Mouse (Mus musculus): ENCODE results near the gene Olfr968. TPM values are rescaled to one million over a fixed set of nuclear protein-coding genes. Genes with fewer than 3 reads are reported as not detected.

The Olfr968 gene
- not detected in 2 replicates for polyA plus RNA-seq (2015; fragmentation: Nextera tagmentation; extraction: Ambion mirVana)

- no peaks in the 10 kb centered on the region for H3K27me3 ChIP-seq
- WGBS = 86% methylated on average over 1 of the region's 1 CpGs
- ATAC-seq (replicated peaks) = no peak
- H3K9me3 ChIP-seq = no peaks in the 10 kb centered on the region
- no peaks in the 10 kb centered on the region for H3K4me1 ChIP-seq
- H3K36me3 ChIP-seq = no peaks in the 10 kb centered on the region
- H3K27ac ChIP-seq (replicated peaks) = no peak within 1 kb of the TSS
- no peak within 1 kb of the TSS for H3K9ac ChIP-seq (replicated peaks)
- no peak within 1 kb of the TSS for H3K4me2 ChIP-seq (replicated peaks)
- no peak within 1 kb of the TSS for H3K4me3 ChIP-seq
These were observed at the start of gene Olfr968 for GRCm38 (mm10) chr9:39783153-39783552. Olfr968 (minus strand) TSS chr9:39783253.

GRCm38 (mm10) chr9:39808560-39808959 lies 25.5 kb upstream of the Olfr968 start, which contains the start of gene Olfr970:
Olfr970 (plus strand) TSS chr9:39808860.
- Histone ChIP-seq H3K9me3 (no peaks in the 10 kb centered on the region), H3K9ac (replicated peaks) (no peak within 1 kb of the TSS), H3K27ac (replicated peaks) (no peak within 1 kb of the TSS), H3K36me3 (no peaks in the 10 kb centered on the region), H3K4me1 (no peaks in the 10 kb centered on the region), H3K27me3 (no peaks in the 10 kb centered on the region), H3K4me2 (replicated peaks) (no peak within 1 kb of the TSS), H3K4me3 (no peak within 1 kb of the TSS)
- 75% methylated on average over 4 of the region's 4 CpGs for WGBS
- ATAC-seq (replicated peaks) = no peak

- 81% methylated on average over 2 of the region's 2 CpGs for WGBS
- Histone ChIP-seq H3K4me1 (no peaks in the 10 kb centered on the region), H3K36me3 (no peaks in the 10 kb centered on the region), H3K4me2 (replicated peaks) (no peak within 1 kb of the TSS), H3K27me3 (no peaks in the 10 kb centered on the region), H3K9me3 (no peaks in the 10 kb centered on the region), H3K4me3 (no peak within 1 kb of the TSS), H3K27ac (replicated peaks) (no peak within 1 kb of the TSS), H3K9ac (replicated peaks) (no peak within 1 kb of the TSS)
- no peak for ATAC-seq (replicated peaks)
These were observed 7.5 kb upstream of the Olfr968 start, which contains the start of gene Olfr969 for GRCm38 (mm10) chr9:39790558-39790957. Olfr969 (plus strand) TSS chr9:39790945.

GRCm38 (mm10) chr9:39746428-39746827 lies 36.6 kb downstream of the Olfr968 start:
- Histone ChIP-seq H3K4me1 (no peaks in the 10 kb centered on the region), H3K27ac (replicated peaks) (no peak overlapping the region), H3K4me3 (no peak overlapping the region), H3K4me2 (replicated peaks) (no peak overlapping the region), H3K9ac (replicated peaks) (no peak overlapping the region), H3K9me3 (no peaks in the 10 kb centered on the region), H3K27me3 (no peaks in the 10 kb centered on the region), H3K36me3 (no peaks in the 10 kb centered on the region)
- ATAC-seq (replicated peaks) = no peak
- 83% methylated on average over 1 of the region's 1 CpGs for WGBS

- H3K4me3 ChIP-seq = no peak within 1 kb of the TSS
- no peak within 1 kb of the TSS for H3K4me2 ChIP-seq (replicated peaks)
- no peak within 1 kb of the TSS for H3K9ac ChIP-seq (replicated peaks)
- no peaks in the 10 kb centered on the region for H3K4me1 ChIP-seq
- no peaks in the 10 kb centered on the region for H3K27me3 ChIP-seq
- ATAC-seq (replicated peaks) = no peak
- no peaks in the 10 kb centered on the region for H3K9me3 ChIP-seq
- H3K27ac ChIP-seq (replicated peaks) = no peak within 1 kb of the TSS
- no peaks in the 10 kb centered on the region for H3K36me3 ChIP-seq
These were observed 37.1 kb downstream of the Olfr968 start, which contains the start of gene Olfr967 for GRCm38 (mm10) chr9:39745949-39746348. Olfr967 (plus strand) TSS chr9:39746249.

GRCm38 (mm10) chr9:39740741-39741140 lies 42.3 kb downstream of the Olfr968 start:
- Histone ChIP-seq H3K9me3 (no peaks in the 10 kb centered on the region), H3K27ac (replicated peaks) (no peak overlapping the region), H3K9ac (replicated peaks) (no peak overlapping the region), H3K4me3 (no peak overlapping the region), H3K4me1 (no peaks in the 10 kb centered on the region), H3K27me3 (no peaks in the 10 kb centered on the region), H3K36me3 (no peaks in the 10 kb centered on the region), H3K4me2 (replicated peaks) (no peak overlapping the region)
- WGBS = 100% methylated on average over 1 of the region's 1 CpGs
- ATAC-seq (replicated peaks) = no peak

GRCm38 (mm10) chr9:39730678-39731077 lies 52.4 kb downstream of the Olfr968 start, which contains the start of gene Olfr150:
Olfr150 (plus strand) TSS chr9:39730978.
- Histone ChIP-seq H3K4me1 (no peaks in the 10 kb centered on the region), H3K27ac (replicated peaks) (no peak within 1 kb of the TSS), H3K36me3 (no peaks in the 10 kb centered on the region), H3K4me3 (no peak within 1 kb of the TSS), H3K9ac (replicated peaks) (no peak within 1 kb of the TSS), H3K27me3 (no peaks in the 10 kb centered on the region), H3K4me2 (replicated peaks) (no peak within 1 kb of the TSS), H3K9me3 (no peaks in the 10 kb centered on the region)
- ATAC-seq (replicated peaks) = no peak

Other genes starting within 250 kb of the Olfr968 start
- gene Olfr958, start 229.2 kb downstream of the Olfr968 start, polyA plus RNA-seq (2015; fragmentation: Nextera tagmentation; extraction: Ambion mirVana) = not detected in 2 replicates
- gene Olfr959, start 207.7 kb downstream of the Olfr968 start, polyA plus RNA-seq (2015; fragmentation: Nextera tagmentation; extraction: Ambion mirVana) = not detected in 2 replicates
- gene AW551984, start 178.8 kb downstream of the Olfr968 start, polyA plus RNA-seq (2015; fragmentation: Nextera tagmentation; extraction: Ambion mirVana) = 38.8 and 53.5 TPM in 2 replicates
- gene Olfr148, start 172.6 kb downstream of the Olfr968 start, polyA plus RNA-seq (2015; fragmentation: Nextera tagmentation; extraction: Ambion mirVana) = not detected in 2 replicates
- not detected in 2 replicates for gene Olfr960, start 161.9 kb downstream of the Olfr968 start, polyA plus RNA-seq (2015; fragmentation: Nextera tagmentation; extraction: Ambion mirVana)
- gene Olfr961, start 138.2 kb downstream of the Olfr968 start, polyA plus RNA-seq (2015; fragmentation: Nextera tagmentation; extraction: Ambion mirVana) = not detected in 2 replicates
- not detected in 2 replicates for gene Olfr963, start 116.0 kb downstream of the Olfr968 start, polyA plus RNA-seq (2015; fragmentation: Nextera tagmentation; extraction: Ambion mirVana)
- not detected in 2 replicates for gene Olfr149, start 76.1 kb downstream of the Olfr968 start, polyA plus RNA-seq (2015; fragmentation: Nextera tagmentation; extraction: Ambion mirVana)
- not detected in 2 replicates for gene Olfr965, start 71.9 kb downstream of the Olfr968 start, polyA plus RNA-seq (2015; fragmentation: Nextera tagmentation; extraction: Ambion mirVana)
- gene Olfr150, start 52.3 kb downstream of the Olfr968 start, polyA plus RNA-seq (2015; fragmentation: Nextera tagmentation; extraction: Ambion mirVana) = not detected in 2 replicates
- gene Olfr967, start 37.0 kb downstream of the Olfr968 start, polyA plus RNA-seq (2015; fragmentation: Nextera tagmentation; extraction: Ambion mirVana) = not detected in 2 replicates
- not detected in 2 replicates for gene Olfr969, start 7.7 kb upstream of the Olfr968 start, polyA plus RNA-seq (2015; fragmentation: Nextera tagmentation; extraction: Ambion mirVana)
- not detected in 2 replicates for gene Olfr970, start 25.6 kb upstream of the Olfr968 start, polyA plus RNA-seq (2015; fragmentation: Nextera tagmentation; extraction: Ambion mirVana)
- gene Olfr971, start 53.6 kb upstream of the Olfr968 start, polyA plus RNA-seq (2015; fragmentation: Nextera tagmentation; extraction: Ambion mirVana) = not detected in 2 replicates
- gene Olfr972, start 83.2 kb upstream of the Olfr968 start, polyA plus RNA-seq (2015; fragmentation: Nextera tagmentation; extraction: Ambion mirVana) = not detected in 2 replicates
- gene Olfr229, start 124.1 kb upstream of the Olfr968 start, polyA plus RNA-seq (2015; fragmentation: Nextera tagmentation; extraction: Ambion mirVana) = not detected in 2 replicates
- gene Olfr974, start 154.2 kb upstream of the Olfr968 start, polyA plus RNA-seq (2015; fragmentation: Nextera tagmentation; extraction: Ambion mirVana) = not detected in 2 replicates
- gene Olfr975, start 168.8 kb upstream of the Olfr968 start, polyA plus RNA-seq (2015; fragmentation: Nextera tagmentation; extraction: Ambion mirVana) = not detected in 2 replicates
- not detected in 2 replicates for gene Olfr976, start 177.9 kb upstream of the Olfr968 start, polyA plus RNA-seq (2015; fragmentation: Nextera tagmentation; extraction: Ambion mirVana)
- gene Olfr978, start 208.9 kb upstream of the Olfr968 start, polyA plus RNA-seq (2015; fragmentation: Nextera tagmentation; extraction: Ambion mirVana) = not detected in 2 replicates
- gene Olfr979, start 220.2 kb upstream of the Olfr968 start, polyA plus RNA-seq (2015; fragmentation: Nextera tagmentation; extraction: Ambion mirVana) = not detected in 2 replicates
- not detected in 2 replicates for gene Olfr980, start 226.3 kb upstream of the Olfr968 start, polyA plus RNA-seq (2015; fragmentation: Nextera tagmentation; extraction: Ambion mirVana)
- gene Olfr981, start 238.2 kb upstream of the Olfr968 start, polyA plus RNA-seq (2015; fragmentation: Nextera tagmentation; extraction: Ambion mirVana) = not detected in 2 replicates

All from forebrain, embryonic 15.5 days (tissue).